Mouse (Mus musculus): ENCODE measurements around the gene Gpx3. TPM values are rescaled to one million over a fixed set of nuclear protein-coding genes. Genes with fewer than 3 reads are reported as not detected.
"Not testable (repeated sequence)": the region's sequence is repeated elsewhere in the genome, so short reads cannot be mapped to it uniquely, and the experiment has no call there.

The Gpx3 gene
- total RNA-seq, 2 experiments from 2014 or later: 93.6 to 153 TPM

GRCm38 (mm10) chr11:54878893-54879292, 23.4 kb upstream of the Gpx3 start:
- intact Hi-C loops (cut with DNase I): loop anchor here (1.0 to 5.0 kb wide), 5 partner anchors 105 to 278 kb away; no protein-coding TSS in a partner anchor
- no peak for DNase-seq

GRCm38 (mm10) chr11:54879434-54879833, 22.8 kb upstream of the Gpx3 start:
- peak; percentile 45 to 78 for DNase-seq
- intact Hi-C loops (cut with DNase I): loop anchor here (1.0 to 5.0 kb wide), 5 partner anchors 105 to 278 kb away; no protein-coding TSS in a partner anchor

GRCm38 (mm10) chr11:54879922-54880321, 22.3 kb upstream of the Gpx3 start:
- intact Hi-C loops (cut with DNase I): loop anchor here (1.0 to 5.0 kb wide), 6 partner anchors 47 to 277 kb away; no protein-coding TSS in a partner anchor
- no peak for DNase-seq

GRCm38 (mm10) chr11:54881051-54881474, 21.2 kb upstream of the Gpx3 start:
- intact Hi-C loops (cut with DNase I): no loop called here
- DNase-seq: no peak

GRCm38 (mm10) chr11:54882671-54883070, 19.6 kb upstream of the Gpx3 start:
- DNase-seq: peak; percentile 68 to 75
- intact Hi-C loops (cut with DNase I): no loop called here

- intact Hi-C loops (cut with DNase I): no loop called here
- no peak for DNase-seq
Observed at GRCm38 (mm10) chr11:54884197-54884828, 17.9 kb upstream of the Gpx3 start.

- intact Hi-C loops (cut with DNase I): no loop called here
- peak; percentile 60 to 70 for DNase-seq
Observed at GRCm38 (mm10) chr11:54884937-54885336, 17.3 kb upstream of the Gpx3 start.

GRCm38 (mm10) chr11:54885406-54885805, 16.8 kb upstream of the Gpx3 start:
- no peak for DNase-seq
- intact Hi-C loops (cut with DNase I): no loop called here

- no peak for DNase-seq
- intact Hi-C loops (cut with DNase I): no loop called here
Observed at GRCm38 (mm10) chr11:54887927-54888326, 14.3 kb upstream of the Gpx3 start.

- intact Hi-C loops (cut with DNase I): no loop called here
- DNase-seq: no peak
Observed at GRCm38 (mm10) chr11:54891341-54891740, 10.9 kb upstream of the Gpx3 start.

GRCm38 (mm10) chr11:54892091-54892490, 10.2 kb upstream of the Gpx3 start:
- no peak for DNase-seq
- intact Hi-C loops (cut with DNase I): no loop called here

GRCm38 (mm10) chr11:54894589-54894988, 7.7 kb upstream of the Gpx3 start:
- DNase-seq: no peak
- intact Hi-C loops (cut with DNase I): no loop called here

- peak in 1 of 2 experiments; percentile 48 for DNase-seq
- intact Hi-C loops (cut with DNase I): not testable (repeated sequence)
Observed at GRCm38 (mm10) chr11:54896646-54897045, 5.6 kb upstream of the Gpx3 start.

- DNase-seq: no peak
- intact Hi-C loops (cut with DNase I): no loop called here
Observed at GRCm38 (mm10) chr11:54897470-54897869, 4.8 kb upstream of the Gpx3 start.

- no peak for DNase-seq
- intact Hi-C loops (cut with DNase I): no loop called here
Observed at GRCm38 (mm10) chr11:54899657-54900056, 2.6 kb upstream of the Gpx3 start.

GRCm38 (mm10) chr11:54903339-54903738, 1.1 kb downstream of the Gpx3 start:
- DNase-seq: no peak
- intact Hi-C loops (cut with DNase I): no loop called here

GRCm38 (mm10) chr11:54903940-54904706, 1.9 kb downstream of the Gpx3 start:
- intact Hi-C loops (cut with DNase I): no loop called here
- DNase-seq: peak; percentile 67 to 72

GRCm38 (mm10) chr11:54905086-54905485, 2.8 kb downstream of the Gpx3 start:
- intact Hi-C loops (cut with DNase I): no loop called here
- DNase-seq: no peak

GRCm38 (mm10) chr11:54905931-54906330, 3.7 kb downstream of the Gpx3 start:
- peak; percentile 37 to 55 for DNase-seq
- intact Hi-C loops (cut with DNase I): no loop called here

GRCm38 (mm10) chr11:54906466-54906865, 4.2 kb downstream of the Gpx3 start:
- intact Hi-C loops (cut with DNase I): no loop called here
- DNase-seq: no peak

GRCm38 (mm10) chr11:54907259-54907658, 5.0 kb downstream of the Gpx3 start:
- intact Hi-C loops (cut with DNase I): no loop called here
- DNase-seq: no peak

- intact Hi-C loops (cut with DNase I): no loop called here
Observed at GRCm38 (mm10) chr11:54909273-54909672, 7.0 kb downstream of the Gpx3 start.

More at GRCm38 (mm10) chr11:54909273-54909672, 7.0 kb downstream of the Gpx3 start:
- DNase-seq: no peak
